Mouse (Mus musculus): ENCODE results near the gene Rhbdf2. TPM values are rescaled to one million over a fixed set of nuclear protein-coding genes. Genes with fewer than 3 reads are reported as not detected.
"Not testable (repeated sequence)": the region's sequence is repeated elsewhere in the genome, so short reads cannot be mapped to it uniquely, and the experiment has no call there.

Rhbdf2 gene
- total RNA-seq, 1 experiment from 2014 or later: 24.6 TPM

GRCm38 (mm10) chr11:116618666-116619065, 8.2 kb downstream of the Rhbdf2 start:
- no peak for DNase-seq

DNA sequence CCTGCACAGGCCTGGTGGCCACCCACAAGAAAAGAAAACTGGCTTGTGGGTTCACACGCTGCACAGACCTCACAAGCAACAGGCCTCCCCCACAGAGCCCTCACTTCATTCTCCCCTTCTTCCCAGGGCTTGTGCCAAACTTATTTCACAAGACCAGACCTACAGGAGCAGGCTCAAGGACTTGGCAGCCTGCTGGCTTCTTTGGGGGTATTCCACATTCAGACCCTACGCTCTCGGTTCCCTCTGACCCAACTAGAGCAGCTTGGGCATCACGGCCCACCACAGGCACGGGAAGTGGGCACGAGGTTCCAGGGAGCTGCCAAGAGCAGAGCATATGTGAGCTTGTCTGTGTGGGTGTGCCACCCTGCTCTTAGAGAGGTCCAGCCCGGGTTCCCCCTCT, 9.2 kb downstream of the Rhbdf2 start:
- DNase-seq: no peak

DNA sequence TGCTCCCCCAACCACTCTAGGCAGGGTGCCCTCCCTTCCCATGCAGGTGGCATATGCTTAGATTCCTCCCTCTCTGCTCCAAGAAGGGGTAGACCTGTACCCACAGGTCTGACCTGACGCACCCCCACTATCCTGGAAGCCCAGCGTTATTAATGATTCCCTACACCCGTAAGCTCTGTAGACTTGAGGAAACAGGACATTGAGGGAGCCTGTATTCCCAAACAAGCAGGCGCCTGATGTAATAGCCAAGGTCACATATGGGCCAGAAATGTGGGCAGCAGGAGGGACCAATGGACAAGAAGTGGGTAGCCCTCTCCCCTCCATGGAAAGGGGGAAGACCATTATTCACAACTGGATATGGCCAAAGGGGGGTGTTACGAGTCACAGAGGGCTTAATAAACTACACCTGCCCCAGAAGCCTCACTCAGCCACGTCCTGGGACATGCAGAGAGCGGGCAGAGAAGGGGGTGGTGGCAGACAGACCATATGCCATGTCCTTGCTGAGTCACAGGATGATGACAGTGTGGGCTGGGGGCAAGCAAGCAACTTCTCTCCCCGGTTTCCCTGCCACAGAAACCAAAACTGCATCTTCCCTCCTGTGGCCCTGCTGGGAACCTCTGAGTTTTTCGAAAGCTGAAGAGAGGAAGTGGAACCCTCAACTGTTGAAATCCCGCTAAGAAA, 10.2 kb downstream of the Rhbdf2 start:
- no peak for DNase-seq

DNA sequence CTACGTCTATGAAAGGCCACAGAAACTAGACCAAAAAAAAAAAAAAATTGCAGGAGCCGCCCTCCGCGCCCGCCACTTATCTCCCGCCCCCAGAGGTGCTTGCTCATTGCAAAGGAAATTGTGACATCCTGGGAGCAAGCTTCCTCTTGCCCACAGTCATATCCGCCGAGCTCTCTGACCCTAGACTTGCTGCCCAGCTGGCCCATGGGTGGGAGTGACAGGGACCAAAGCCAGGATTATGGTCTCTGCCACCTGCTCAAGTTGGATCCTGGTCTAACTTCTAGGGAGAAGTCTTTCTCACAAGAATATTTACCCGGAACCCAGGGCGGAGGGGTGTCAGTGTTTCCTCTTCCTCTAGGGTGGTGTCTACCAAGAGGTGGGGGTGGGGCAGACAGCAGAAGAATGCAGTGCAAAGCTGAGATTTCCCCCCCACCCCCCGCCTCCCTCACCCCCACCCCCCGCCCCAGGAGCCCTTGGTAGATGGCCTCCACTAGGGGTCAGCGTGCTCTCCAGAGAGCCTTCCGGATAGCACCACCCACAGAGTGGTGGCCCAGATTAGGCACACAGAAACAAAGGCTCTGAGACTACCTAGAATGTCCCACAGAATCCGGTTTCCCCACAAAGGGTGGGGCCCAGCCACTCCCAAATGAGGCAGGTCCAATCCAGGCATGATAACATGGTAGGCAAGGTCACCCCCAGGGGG, 10.9 kb downstream of the Rhbdf2 start:
- no peak for DNase-seq

DNA sequence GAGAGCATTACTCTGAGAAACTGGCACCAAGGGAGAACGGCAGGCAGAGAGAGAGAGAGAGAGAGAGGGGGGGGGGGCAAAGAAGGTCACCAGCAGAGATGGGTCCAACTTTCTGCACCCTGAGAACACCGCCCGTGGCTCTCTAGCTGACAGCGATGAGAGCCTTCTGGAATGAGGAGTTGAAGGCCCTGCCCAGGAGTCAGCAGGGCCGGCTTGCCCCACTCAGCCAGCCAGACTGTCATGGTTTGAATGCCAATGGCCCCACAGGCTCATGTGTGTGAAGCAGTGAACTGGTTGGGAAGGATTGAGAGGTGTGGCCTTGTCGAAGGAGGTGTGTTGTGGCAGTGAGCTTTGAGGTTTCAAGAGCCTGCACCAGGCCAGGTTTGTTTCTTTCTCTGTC, 13.6 kb downstream of the Rhbdf2 start:
- DNase-seq: no peak

- DNase-seq: no peak
Observed at GRCm38 (mm10) chr11:116612554-116612953, 14.3 kb downstream of the Rhbdf2 start.

- DNase-seq: no peak
Observed at GRCm38 (mm10) chr11:116611883-116612282, 14.9 kb downstream of the Rhbdf2 start.

DNA sequence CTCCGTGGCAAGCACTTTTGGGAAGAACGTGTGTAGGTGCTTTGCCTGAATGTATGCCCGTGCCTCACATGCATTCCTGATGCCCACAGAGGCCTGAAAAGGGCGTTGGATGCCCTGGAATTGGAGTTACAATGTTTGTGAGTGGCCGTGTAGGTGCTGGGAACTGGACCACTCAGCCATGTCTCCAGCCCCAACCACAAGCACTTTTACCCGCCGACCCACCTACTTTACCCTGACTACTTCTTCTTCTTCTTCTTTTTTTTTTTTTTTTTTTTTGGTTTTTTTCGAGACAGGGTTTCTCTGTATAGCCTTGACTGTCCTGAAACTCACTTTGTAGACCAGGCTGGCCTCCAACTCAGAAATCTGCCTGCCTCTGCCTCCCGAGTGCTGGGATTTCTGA, 15.7 kb downstream of the Rhbdf2 start:
- DNase-seq: not testable (repeated sequence)

DNA sequence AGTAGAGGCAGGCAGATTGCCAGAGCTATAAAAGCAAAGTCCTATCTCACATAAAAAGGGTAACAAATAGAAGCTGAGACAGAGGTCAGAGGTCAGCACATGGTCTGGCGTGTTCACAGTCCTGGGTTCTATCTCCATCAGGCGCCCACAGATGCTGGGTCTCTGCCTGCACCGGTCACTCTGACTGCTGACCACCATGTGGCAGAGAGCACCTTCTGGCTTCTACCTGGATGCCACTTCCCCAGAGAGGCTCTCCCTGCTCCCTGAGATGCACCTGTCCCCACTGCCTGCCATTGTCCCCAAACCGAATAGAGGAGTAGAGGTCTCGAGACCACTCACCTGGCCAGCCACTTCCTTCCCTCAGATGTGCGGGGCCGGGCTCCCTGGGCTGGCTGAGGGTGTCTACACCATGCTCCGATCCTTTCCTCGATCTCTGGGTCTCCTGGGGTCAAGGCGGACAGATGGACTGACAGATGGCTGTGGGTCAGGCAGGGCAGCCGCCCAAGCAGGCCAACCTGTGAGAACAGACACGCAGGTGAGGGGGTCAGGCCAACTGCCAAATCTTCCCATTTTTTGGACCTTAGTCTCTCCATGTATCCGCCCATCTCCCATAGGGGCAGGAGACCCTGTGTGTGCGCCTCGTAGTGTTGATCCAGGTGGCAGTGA, 16.7 kb downstream of the Rhbdf2 start:
- no peak for DNase-seq

- DNase-seq: no peak
Observed at GRCm38 (mm10) chr11:116607717-116608116, 19.1 kb downstream of the Rhbdf2 start.

- DNase-seq: no peak
Observed at GRCm38 (mm10) chr11:116604097-116604496, 22.7 kb downstream of the Rhbdf2 start.

DNA sequence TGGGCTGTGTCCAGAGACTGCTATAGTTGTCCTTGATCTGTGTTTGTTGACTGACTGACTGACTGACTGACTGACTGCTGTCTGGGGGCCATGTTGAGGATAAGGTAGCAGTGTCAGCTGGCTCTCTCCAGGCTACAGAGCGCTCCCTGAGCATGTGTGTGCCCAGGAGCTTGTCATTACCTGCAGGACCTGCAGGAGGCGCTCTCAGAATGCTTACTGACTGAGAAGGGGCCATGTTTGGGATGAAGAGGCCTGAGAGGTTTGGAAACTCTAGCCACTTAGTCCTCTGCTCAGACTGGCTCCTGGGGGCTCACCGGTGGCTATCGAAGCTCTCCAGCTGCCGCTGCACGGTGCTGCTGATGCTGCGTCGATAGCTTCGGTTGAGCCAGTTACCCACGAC, 23.5 kb downstream of the Rhbdf2 start:
- DNase-seq: no peak

DNA sequence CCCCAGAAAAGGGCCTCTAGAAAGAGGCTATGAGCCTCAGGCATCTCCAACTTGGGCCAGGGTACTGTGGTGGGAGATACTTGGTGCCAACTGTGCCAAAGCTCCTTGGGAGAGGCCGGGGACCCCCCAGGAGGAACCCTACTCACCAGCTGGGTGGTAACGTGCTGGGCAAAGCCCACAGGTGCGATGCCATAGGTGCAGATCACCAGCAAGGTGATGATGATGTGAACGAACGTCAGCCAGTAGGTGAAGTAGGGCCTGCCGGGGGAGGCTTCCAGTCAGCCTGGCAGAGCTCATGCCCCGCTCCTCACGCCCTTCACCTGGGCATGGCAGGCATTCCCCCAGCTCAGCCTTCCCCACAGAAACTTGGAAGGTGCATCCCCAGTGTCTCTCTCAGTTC, 24.8 kb downstream of the Rhbdf2 start:
- DNase-seq: no peak

DNA sequence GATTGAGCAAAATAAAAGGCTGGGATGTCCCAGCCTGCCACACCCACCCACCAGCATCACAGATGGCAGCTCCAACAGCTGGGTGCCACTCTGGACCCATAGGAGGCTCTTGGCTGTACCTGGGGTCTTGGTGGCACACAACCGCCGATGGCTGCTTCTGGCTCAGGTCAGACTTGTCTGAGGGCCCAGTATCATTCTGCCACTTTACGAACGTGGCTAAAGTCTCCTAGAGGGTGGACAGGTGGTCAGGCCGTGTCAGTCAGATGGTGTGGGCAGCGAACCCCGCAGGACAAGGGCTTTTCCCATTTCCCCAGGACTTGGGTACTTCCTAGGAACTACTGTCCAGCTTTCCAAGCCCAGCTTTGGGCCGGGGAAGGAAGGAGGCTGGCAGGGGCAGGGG, 25.7 kb downstream of the Rhbdf2 start:
- no peak for DNase-seq

- DNase-seq: no peak
Observed at GRCm38 (mm10) chr11:116599230-116599629, 27.6 kb downstream of the Rhbdf2 start.

GRCm38 (mm10) chr11:116598193-116598592, 28.6 kb downstream of the Rhbdf2 start:
- no peak for DNase-seq

- DNase-seq: no peak
Observed at GRCm38 (mm10) chr11:116596766-116597165, 30.1 kb downstream of the Rhbdf2 start.

- no peak for DNase-seq
Observed at GRCm38 (mm10) chr11:116593345-116593744, 33.5 kb downstream of the Rhbdf2 start.

DNA sequence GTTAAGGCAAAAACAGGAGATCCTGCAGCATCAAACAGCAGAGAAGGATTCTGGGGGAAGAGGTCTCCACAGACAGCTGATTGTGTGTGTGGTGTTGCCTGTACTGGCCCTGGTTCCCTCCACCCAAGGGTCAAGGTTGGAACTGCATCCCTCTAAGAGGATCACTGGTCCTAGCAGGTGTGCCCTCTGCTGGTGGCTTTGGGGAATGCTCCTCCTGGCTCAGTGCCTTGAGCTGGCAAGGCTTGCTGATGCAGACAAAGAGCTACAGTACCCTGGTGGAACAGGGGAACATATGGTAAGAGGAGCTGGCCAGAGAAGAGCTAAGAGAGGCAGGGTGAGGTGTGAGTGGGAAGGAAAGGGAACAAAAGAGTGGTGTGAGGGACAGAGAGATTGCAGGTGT, 34.4 kb downstream of the Rhbdf2 start:
- DNase-seq: peak; percentile 92

- DNase-seq: no peak
Observed at GRCm38 (mm10) chr11:116591621-116592020, 35.2 kb downstream of the Rhbdf2 start.

DNA sequence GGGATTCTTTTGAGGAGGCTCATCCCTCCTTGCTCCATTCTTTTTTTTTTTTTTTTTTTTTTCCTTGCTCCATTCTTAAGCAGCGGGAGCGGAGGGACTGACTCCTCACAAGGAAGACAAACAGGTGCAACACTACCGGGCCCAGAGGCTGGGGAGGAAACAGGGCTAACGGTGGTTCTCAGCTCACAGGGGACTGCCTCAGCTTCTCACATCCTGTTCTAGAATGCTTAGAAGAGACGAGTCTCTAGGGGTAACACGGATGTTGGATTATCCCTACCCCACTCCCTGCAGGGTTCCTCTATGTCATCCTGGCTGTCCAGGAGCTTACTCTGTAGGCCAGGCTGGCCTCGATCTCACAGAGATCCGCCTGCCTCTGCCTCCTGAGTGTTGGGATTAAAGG, 37.2 kb downstream of the Rhbdf2 start:
- DNase-seq: no peak

GRCm38 (mm10) chr11:116589020-116589531, 37.7 kb downstream of the Rhbdf2 start:
- DNase-seq: no peak
